Mouse (Mus musculus) embryonic facial prominence, embryonic 12.5 days (tissue): ENCODE measurements around the gene Rpa1. TPM values are rescaled to one million over a fixed set of nuclear protein-coding genes. Genes with fewer than 3 reads are reported as not detected.
A peak's percentile ranks its signal among the peaks of the same experiment; 100 is the strongest.

ENCODE experiments used
- ATAC-seq: fragments of 200-750 bp; cut with Nextera tagmentation; 2 replicates; pipeline ENCODE4 v1.8.0; 2017; ENCODE audit not compliant: insufficient number of reproducible peaks, insufficient read depth, low FRiP score, low TSS enrichment
- H3K27ac ChIP-seq: fragments of 300-500 bp; sonication (generic); 2 replicates; pipeline ENCODE4 v1.5.1; 2016; ENCODE audit warnings: mild to moderate bottlenecking
- H3K27me3 ChIP-seq: fragments of 300-500 bp; sonication (generic); 2 replicates; pipeline ENCODE4 v1.6.1; 2016; ENCODE audit warnings: mild to moderate bottlenecking, moderate library complexity
- H3K36me3 ChIP-seq: fragments of 300-500 bp; sonication (generic); 2 replicates; pipeline ENCODE4 v1.6.1; 2016; ENCODE audit warnings: mild to moderate bottlenecking
- H3K4me1 ChIP-seq: fragments of 300-500 bp; sonication (generic); 2 replicates; pipeline ENCODE4 v1.6.1; 2016
- H3K4me2 ChIP-seq: fragments of 300-500 bp; sonication (generic); replicated peaks from 2 replicates; pipeline ENCODE4 v1.6.1; 2016; ENCODE audit warnings: mild to moderate bottlenecking, moderate library complexity
- H3K4me3 ChIP-seq: fragments of 300-500 bp; sonication (generic); 2 replicates; pipeline ENCODE4 v1.5.1; 2016; ENCODE audit warnings: mild to moderate bottlenecking
- H3K9ac ChIP-seq: fragments of 300-500 bp; sonication (generic); 2 replicates; pipeline ENCODE4 v1.6.1; 2016; ENCODE audit warnings: mild to moderate bottlenecking, moderate library complexity
- H3K9me3 ChIP-seq: fragments of 300-500 bp; sonication (generic); 2 replicates; pipeline ENCODE4 v1.6.1; 2016; ENCODE audit warnings: mild to moderate bottlenecking, moderate library complexity
- WGBS: fragments of 180-500 bp; shearing (Covaris S2); methylation state at CpG from one replicate; pipeline ENCODE4 v1.1.7; 2016; 5-methylcytosine and 5-hydroxymethylcytosine counted together
- microRNA-seq: library from miRNA; unstranded; fragments of <30 nt; microRNA quantifications from one replicate; pipeline ENCODE4, GENCODE M21; 2017
- polyA plus RNA-seq: library from polyadenylated mRNA; unstranded; fragments of >200 nt; fragmentation: Nextera tagmentation; extraction: Ambion mirVana; gene quantifications from 2 replicates; pipeline ENCODE4 v1.2.1, GENCODE M21; 2016

Rpa1 gene
- polyA plus RNA-seq, 1 experiment from 2014 or later: 138 TPM

- H3K27me3 ChIP-seq: 0 out of 2 replicates have a peak, but pooled peaks cover 2% of the 10 kb centered on the region
- no peaks in the 10 kb centered on the region for H3K9me3 ChIP-seq
- H3K9ac ChIP-seq: no peak overlapping the region
- no peak for ATAC-seq
- no peak overlapping the region for H3K4me3 ChIP-seq
- WGBS: 90% methylated on average over 2 of the region's 2 CpGs
- no peak overlapping the region for H3K27ac ChIP-seq
- no peaks in the 10 kb centered on the region for H3K36me3 ChIP-seq
- peaks cover 27% of the 10 kb centered on the region for H3K4me1 ChIP-seq
- no peak overlapping the region for H3K4me2 ChIP-seq
These were observed 87.1 kb downstream of the Rpa1 start for GRCm38 (mm10) chr11:75261016-75261415.

GRCm38 (mm10) chr11:75259996-75260561, 88.0 kb downstream of the Rpa1 start:
- Histone ChIP-seq H3K4me2 (no peak overlapping the region), H3K9me3 (no peaks in the 10 kb centered on the region), H3K27me3 (no peaks in the 10 kb centered on the region), H3K27ac (no peak overlapping the region), H3K4me3 (no peak overlapping the region), H3K36me3 (no peaks in the 10 kb centered on the region), H3K9ac (no peak overlapping the region), H3K4me1 (peaks cover 19% of the 10 kb centered on the region)
- ATAC-seq: no peak
- WGBS: 63% methylated on average over 10 of the region's 10 CpGs

GRCm38 (mm10) chr11:75259416-75259815, 88.7 kb downstream of the Rpa1 start:
- no peaks in the 10 kb centered on the region for H3K36me3 ChIP-seq
- ATAC-seq: no peak
- no peak overlapping the region for H3K9ac ChIP-seq
- H3K27me3 ChIP-seq: no peaks in the 10 kb centered on the region
- H3K4me2 ChIP-seq: no peak overlapping the region
- H3K27ac ChIP-seq: no peak overlapping the region; the same call in 1 of the 2 replicates
- peaks cover 19% of the 10 kb centered on the region for H3K4me1 ChIP-seq
- no peaks in the 10 kb centered on the region for H3K9me3 ChIP-seq
- 74% methylated on average over 6 of the region's 6 CpGs for WGBS
- no peak overlapping the region for H3K4me3 ChIP-seq

DNA sequence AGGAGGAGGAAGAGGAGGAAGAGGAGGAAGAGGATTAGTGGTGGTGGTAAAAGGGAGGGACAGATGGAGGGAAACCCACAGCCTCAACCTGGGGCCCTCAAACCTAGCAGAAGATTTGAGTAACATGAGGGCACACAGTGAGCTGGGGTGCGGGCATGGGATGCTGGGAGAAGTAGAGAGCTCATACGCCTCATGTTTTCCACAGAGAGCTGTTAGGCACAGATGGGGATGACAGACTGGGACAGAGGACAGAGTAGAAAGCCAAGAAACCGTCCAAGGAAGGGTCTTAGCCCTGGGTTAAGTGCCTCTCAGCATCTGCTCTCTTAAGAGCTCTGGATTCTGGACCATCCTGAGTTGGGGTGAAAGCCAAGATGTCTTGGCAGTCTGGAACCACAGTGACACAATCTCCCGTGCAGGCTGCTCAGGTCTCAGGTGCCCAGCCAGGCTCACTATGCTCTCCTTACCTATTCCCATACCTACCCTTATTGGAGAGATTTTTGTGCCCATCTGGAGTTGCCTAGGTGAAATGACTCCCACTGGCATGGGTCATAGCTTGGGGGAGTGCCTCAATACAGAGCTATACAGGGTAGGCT, 91.0 kb downstream of the Rpa1 start:
- H3K27me3 ChIP-seq: no peaks in the 10 kb centered on the region
- no peaks in the 10 kb centered on the region for H3K9me3 ChIP-seq
- no peak overlapping the region for H3K27ac ChIP-seq
- no peak overlapping the region for H3K9ac ChIP-seq
- peaks cover 4% of the 10 kb centered on the region; the same call in 1 of the 2 replicates for H3K4me1 ChIP-seq
- no peak overlapping the region for H3K4me3 ChIP-seq
- ATAC-seq: no peak
- no peak overlapping the region for H3K4me2 ChIP-seq
- WGBS: 83% methylated on average over 4 of the region's 4 CpGs
- no peaks in the 10 kb centered on the region for H3K36me3 ChIP-seq

- Histone ChIP-seq H3K36me3 (no peaks in the 10 kb centered on the region), H3K9ac (no peak overlapping the region), H3K4me2 (no peak overlapping the region), H3K4me3 (no peak overlapping the region), H3K27ac (no peak overlapping the region), H3K9me3 (no peaks in the 10 kb centered on the region), H3K27me3 (no peaks in the 10 kb centered on the region), H3K4me1 (0 out of 2 replicates have a peak, but pooled peaks cover 4% of the 10 kb centered on the region)
- ATAC-seq: no peak
- WGBS: 66% methylated on average over 5 of the region's 5 CpGs
These were observed 92.8 kb downstream of the Rpa1 start for GRCm38 (mm10) chr11:75255330-75255729.

- Histone ChIP-seq H3K9me3 (no peaks in the 10 kb centered on the region), H3K4me3 (no peak overlapping the region), H3K27ac (no peak overlapping the region), H3K4me1 (0 out of 2 replicates have a peak, but pooled peaks cover 11% of the 10 kb centered on the region), H3K4me2 (no peak overlapping the region), H3K27me3 (no peaks in the 10 kb centered on the region), H3K36me3 (no peaks in the 10 kb centered on the region), H3K9ac (0 out of 2 replicates have a peak overlapping the region, but pooled peaks have one; percentile 29)
- 58% methylated on average over 13 of the region's 13 CpGs for WGBS
- no peak for ATAC-seq
These were observed 93.7 kb downstream of the Rpa1 start for GRCm38 (mm10) chr11:75254252-75254912.

GRCm38 (mm10) chr11:75251557-75252070, 96.5 kb downstream of the Rpa1 start:
- Histone ChIP-seq H3K9ac (no peak overlapping the region), H3K4me1 (peaks cover 17% of the 10 kb centered on the region), H3K27me3 (no peaks in the 10 kb centered on the region), H3K36me3 (no peaks in the 10 kb centered on the region), H3K4me2 (no peak overlapping the region), H3K27ac (no peak overlapping the region), H3K4me3 (no peak overlapping the region), H3K9me3 (no peaks in the 10 kb centered on the region)
- WGBS: 32% methylated on average over 7 of the region's 7 CpGs
- no peak for ATAC-seq

- H3K9ac ChIP-seq: no peak overlapping the region
- no peaks in the 10 kb centered on the region for H3K9me3 ChIP-seq
- no peak overlapping the region for H3K4me3 ChIP-seq
- peaks cover 17% of the 10 kb centered on the region for H3K4me1 ChIP-seq
- ATAC-seq: no peak
- no peaks in the 10 kb centered on the region for H3K27me3 ChIP-seq
- H3K4me2 ChIP-seq: no peak overlapping the region
- no peaks in the 10 kb centered on the region for H3K36me3 ChIP-seq
- no peak overlapping the region for H3K27ac ChIP-seq
- 63% methylated on average over 4 of the region's 4 CpGs for WGBS
These were observed 97.1 kb downstream of the Rpa1 start for GRCm38 (mm10) chr11:75251006-75251512.

GRCm38 (mm10) chr11:75249588-75249987, 98.5 kb downstream of the Rpa1 start:
- H3K9me3 ChIP-seq: no peaks in the 10 kb centered on the region
- H3K27me3 ChIP-seq: no peaks in the 10 kb centered on the region
- H3K4me2 ChIP-seq: no peak overlapping the region
- WGBS: 81% methylated on average over 9 of the region's 9 CpGs
- H3K4me1 ChIP-seq: peaks cover 26% of the 10 kb centered on the region
- no peak overlapping the region for H3K9ac ChIP-seq
- no peak for ATAC-seq
- H3K4me3 ChIP-seq: no peak overlapping the region
- no peaks in the 10 kb centered on the region for H3K36me3 ChIP-seq
- no peak overlapping the region for H3K27ac ChIP-seq

Small RNA genes lying within 50 kb of the gene (microRNA-seq; reads per million reads assigned to microRNA genes)
- not detected for gene Gm47300

Other genes with a start within 250 kb of the Rpa1 start
- 39.2 and 44.8 TPM in 2 replicates for gene Hic1, start 178.8 kb downstream of the Rpa1 start, polyA plus RNA-seq
- 30.0 and 31.5 TPM in 2 replicates for gene Ovca2, start 169.5 kb downstream of the Rpa1 start, polyA plus RNA-seq
- 22.6 and 23.3 TPM in 2 replicates for gene Dph1, start 157.1 kb downstream of the Rpa1 start, polyA plus RNA-seq
- gene Rtn4rl1, start 154.5 kb downstream of the Rpa1 start, polyA plus RNA-seq: 5.1 and 5.7 TPM in 2 replicates
- 18.5 and 21.4 TPM in 2 replicates for gene Smyd4, start 109 bp upstream of the Rpa1 start, polyA plus RNA-seq
- 224 and 237 TPM in 2 replicates for gene Serpinf1, start 74.4 kb upstream of the Rpa1 start, polyA plus RNA-seq
- 0.08 and 0.14 TPM in 2 replicates for gene Serpinf2, start 91.3 kb upstream of the Rpa1 start, polyA plus RNA-seq
- 7.0 and 7.1 TPM in 2 replicates for gene Wdr81, start 106.4 kb upstream of the Rpa1 start, polyA plus RNA-seq
- 26.6 and 28.7 TPM in 2 replicates for gene Tlcd2, start 113.4 kb upstream of the Rpa1 start, polyA plus RNA-seq
- 74.2 and 76.5 TPM in 2 replicates for gene Prpf8, start 138.5 kb upstream of the Rpa1 start, polyA plus RNA-seq
- gene Rilp, start 161.8 kb upstream of the Rpa1 start, polyA plus RNA-seq: 0.31 and 0.75 TPM in 2 replicates
- gene Scarf1, start 165.2 kb upstream of the Rpa1 start, polyA plus RNA-seq: 6.5 and 7.0 TPM in 2 replicates
- 6.3 and 7.4 TPM in 2 replicates for gene Slc43a2, start 183.4 kb upstream of the Rpa1 start, polyA plus RNA-seq
- gene Pitpna, start 239.8 kb upstream of the Rpa1 start, polyA plus RNA-seq: 96.0 TPM in 2 replicates